Mouse (Mus musculus) cortical plate, adult 2 months (tissue): ENCODE measurements around the gene Omp.

Experiments
- CTCF ChIP-seq: fragments of 200-500 bp; IDR thresholded peaks from 2 replicates; pipeline ENCODE4 v1.5.1; 2011; ENCODE audit warnings: mild to moderate bottlenecking, control low read depth, low read length; ENCODE audit not compliant: insufficient read depth; ENCODE audit errors: extremely low read depth
- POLR2A ChIP-seq: fragments of 200-500 bp; IDR thresholded peaks from 2 replicates; pipeline ENCODE4 v1.6.1; 2011; ENCODE audit warnings: mild to moderate bottlenecking, low read length, control low read depth; ENCODE audit not compliant: insufficient read depth; ENCODE audit errors: extremely low read depth

- no peak for TF ChIP-seq POLR2A
- no peak for TF ChIP-seq CTCF
Measured at GRCm38 (mm10) chr7:98121673-98122072, 23.6 kb downstream of the Omp start.
